Mouse (Mus musculus): Measurements from ENCODE around the gene Dlgap1.

The Dlgap1 gene

DNA sequence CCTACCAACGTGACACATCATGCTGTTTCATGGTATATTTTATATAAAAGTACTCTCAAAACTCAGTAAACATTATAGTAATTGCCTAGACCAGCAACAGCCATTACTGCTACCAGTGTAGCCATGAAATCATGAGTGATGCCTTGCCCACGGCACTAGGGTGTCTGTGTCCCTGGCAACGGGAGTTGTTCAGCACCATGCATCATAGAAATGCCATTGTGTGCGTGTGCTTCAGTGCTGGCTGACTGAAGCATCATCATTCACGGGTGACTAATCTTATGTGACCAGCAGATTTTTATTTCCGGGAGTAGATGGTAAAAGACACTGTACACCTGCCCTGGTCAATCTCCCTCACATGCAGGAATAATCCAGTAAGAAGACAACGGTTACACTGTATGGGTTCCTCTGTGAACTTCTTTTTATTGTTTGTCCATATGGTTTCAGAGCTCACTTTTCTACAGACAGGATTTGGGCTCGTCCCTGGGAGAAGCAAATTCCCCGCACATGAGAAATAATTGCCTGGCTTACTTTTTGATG is 203.7 kb downstream of the Dlgap1 start:
- DNase-seq (ENCODE audit: low read depth, low spot score): no peak

DNA sequence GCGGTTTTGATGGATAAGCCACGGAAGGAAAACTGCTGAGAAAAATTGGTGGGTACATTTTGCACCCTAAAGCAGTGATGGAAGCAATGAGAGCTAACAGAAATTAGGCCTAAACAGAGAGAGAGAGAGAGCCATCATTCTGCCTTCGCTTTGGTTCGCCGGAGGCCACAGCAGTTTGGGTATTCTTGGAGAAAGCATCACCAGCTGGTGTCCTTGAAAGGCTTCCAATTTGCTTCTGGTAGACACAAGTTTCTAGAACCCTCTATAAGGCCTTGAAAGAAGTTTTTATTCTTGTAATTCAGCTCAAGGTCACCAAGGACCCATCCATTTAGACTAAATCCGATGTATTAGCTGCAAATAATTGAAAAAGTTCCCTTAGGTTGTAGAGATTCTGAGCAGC is 205.0 kb downstream of the Dlgap1 start:
- DNase-seq (ENCODE audit: low read depth, low spot score): no peak

DNA sequence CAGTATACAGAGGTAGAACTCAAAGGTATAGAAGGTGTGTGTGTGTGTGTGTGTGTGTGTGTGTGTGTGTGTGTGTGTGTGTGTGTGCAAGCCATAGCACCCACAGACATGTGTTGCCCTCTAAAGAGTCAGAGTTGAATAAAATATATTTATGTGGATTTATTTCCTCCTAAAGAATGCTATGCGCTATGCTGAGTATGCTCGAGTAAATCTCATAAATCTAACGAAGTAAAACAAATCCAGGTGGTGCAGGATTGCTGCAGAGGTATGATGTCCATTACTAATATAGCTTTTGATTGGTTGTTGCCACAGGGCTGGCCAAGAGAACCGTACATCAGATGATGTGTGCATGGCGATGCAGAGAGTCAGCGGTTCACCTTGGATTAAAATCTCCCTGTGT is 222.4 kb downstream of the Dlgap1 start:
- DNase-seq (ENCODE audit: low read depth, low spot score): peak; percentile 25

DNA sequence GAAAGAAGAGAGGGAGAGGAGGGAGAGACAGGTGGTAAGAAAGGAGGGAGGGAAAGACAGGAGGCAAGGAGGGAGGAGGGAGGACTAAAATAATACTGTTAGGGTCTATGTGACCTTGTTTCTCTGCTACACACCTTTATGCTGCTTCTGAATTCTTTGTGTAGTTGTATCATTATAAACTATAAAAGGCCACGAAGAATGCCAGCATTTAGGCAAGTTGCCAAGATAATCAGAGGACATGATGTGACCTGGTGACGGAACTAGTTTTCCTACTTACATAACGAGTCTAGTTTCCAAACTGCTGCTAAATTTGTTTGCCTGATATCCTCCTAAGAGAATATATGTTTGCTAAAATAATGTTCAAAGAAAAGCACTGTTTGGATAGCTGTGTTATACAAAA is 254.0 kb downstream of the Dlgap1 start:
- no peak for DNase-seq (ENCODE audit: low read depth, low spot score)

DNA sequence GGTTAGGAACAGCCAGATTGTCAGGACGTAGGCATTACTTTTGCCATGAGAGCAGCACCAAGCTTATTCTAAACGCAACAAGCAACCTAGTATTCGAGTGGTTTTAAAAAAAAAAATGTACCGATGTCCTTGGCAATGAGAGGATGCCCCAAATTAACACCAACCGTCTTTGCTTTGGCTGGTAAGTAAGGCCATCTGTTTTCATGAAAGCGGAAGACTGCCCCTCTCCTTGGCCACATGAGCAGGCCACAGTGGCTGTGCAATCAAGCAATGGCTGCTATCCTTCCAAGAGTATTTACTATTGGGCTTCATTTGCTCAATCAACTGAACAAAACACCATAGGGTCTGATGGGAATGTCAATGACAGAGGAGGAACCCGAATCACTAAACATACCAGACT is 278.5 kb downstream of the Dlgap1 start:
- DNase-seq (ENCODE audit: low read depth, low spot score): no peak

DNA sequence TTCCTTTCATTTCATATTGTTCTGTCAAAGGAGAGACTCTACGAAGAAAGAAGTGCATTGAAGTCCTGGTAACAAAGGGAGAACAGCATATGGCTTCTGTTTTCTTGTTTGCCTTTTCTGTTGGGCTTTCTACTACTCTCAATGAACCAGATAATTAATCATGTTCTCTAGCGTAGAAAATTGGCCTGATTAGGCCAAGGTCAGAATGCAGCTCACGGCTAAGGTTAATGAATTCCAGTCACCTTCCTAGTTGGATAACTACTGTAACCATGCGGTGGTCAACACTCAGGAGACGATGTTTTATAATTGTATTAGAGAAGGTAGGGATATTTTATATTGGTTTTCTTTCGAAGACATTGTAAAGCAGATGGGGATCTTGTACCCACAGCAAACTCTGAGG is 279.4 kb downstream of the Dlgap1 start:
- no peak for DNase-seq (ENCODE audit: low read depth, low spot score)

DNA sequence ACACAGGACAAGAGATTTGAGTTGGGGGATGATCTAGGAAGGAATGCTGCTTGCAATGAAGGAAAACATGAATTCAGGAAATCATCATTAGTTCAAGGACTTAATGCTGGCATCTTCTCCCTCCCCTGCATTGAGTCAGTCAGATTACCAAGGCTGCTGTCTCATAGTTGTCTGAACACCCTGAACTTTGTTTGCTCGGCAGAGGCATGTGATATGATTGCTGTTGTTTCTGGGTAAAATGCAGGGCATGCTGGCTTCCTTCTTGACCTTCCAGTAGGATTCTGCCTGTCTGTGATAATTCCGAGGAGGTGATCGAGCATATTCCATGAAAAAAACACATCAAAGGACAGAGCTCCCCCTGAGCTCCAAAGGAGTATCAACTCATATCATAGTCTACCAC is 283.6 kb downstream of the Dlgap1 start:
- no peak for DNase-seq (ENCODE audit: low read depth, low spot score)

DNA sequence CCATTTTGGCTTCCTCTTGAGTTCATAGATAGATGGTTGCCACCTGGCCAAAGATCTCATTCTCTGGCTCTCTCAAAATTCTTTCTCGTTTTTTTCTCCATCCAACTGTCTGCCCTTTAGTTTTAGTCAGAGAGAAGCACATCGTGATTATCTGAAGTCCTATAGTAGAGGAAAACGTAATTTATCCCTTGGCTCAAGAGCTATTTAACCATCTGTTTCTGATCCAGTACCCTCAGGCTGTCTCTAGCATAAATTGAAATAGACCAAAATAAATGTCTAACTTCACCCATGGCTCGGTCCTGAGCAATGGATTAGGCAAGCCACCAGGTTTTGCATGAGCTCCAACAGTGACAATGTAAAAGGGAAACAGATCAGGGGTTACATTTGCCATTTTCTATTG is 287.5 kb downstream of the Dlgap1 start:
- no peak for DNase-seq (ENCODE audit: low read depth, low spot score)

DNA sequence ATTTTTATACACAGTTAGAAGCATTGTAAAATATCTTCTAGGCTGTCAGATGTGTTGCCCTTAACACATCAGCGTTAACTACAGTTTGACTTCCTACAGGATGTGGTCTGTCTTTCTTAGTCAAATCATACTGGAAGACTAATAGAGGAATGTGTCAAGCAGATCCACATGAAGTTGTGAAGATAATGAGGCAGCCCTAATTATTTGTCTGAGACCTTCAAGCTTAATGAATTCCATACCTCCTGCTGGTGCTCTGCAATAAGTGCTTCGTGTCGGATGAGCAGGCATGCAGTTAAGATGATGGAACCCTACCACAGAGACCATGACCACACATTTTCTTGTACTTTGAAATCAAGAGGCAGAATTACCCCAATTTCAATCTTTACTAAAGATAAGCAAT is 294.3 kb downstream of the Dlgap1 start:
- no peak for DNase-seq (ENCODE audit: low read depth, low spot score)

DNA sequence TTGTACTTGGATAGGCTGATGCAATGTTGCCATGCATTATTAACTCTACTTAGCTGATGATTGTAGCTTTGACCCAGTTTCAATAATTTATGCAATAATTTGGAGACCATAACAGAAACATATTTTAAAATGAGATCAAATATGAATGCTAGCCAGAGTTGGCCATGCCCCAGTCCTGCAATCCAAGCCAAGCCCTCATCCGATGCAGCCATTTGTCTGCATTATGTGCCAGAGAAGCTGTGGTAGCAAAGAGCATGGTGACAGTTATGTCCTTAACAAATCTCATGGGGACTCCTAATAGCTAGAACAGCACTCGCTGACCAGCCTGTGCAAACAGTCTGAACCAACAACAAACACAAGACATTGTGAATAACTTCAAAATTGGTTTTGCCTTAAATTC is 303.3 kb downstream of the Dlgap1 start:
- DNase-seq (ENCODE audit: low read depth, low spot score): no peak

DNA sequence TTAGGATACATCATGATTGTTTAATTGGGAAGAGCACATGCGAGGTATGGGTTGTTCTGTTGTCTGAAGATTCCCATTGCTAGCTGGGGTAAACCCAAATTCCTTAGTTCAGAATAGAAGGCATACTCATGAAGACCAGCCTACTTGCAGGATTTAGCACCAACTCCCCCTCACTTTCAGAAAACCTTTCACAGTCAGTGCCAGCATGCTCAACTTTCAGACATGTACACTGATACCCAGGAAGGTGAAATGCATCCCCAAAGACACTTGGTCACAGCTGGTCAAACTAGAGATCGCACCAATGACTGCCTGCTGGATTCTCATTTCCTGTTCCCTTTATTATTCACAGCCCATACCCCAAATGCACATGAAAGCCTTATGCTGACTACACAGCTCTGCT is 318.8 kb downstream of the Dlgap1 start:
- DNase-seq (ENCODE audit: low read depth, low spot score): no peak

DNA sequence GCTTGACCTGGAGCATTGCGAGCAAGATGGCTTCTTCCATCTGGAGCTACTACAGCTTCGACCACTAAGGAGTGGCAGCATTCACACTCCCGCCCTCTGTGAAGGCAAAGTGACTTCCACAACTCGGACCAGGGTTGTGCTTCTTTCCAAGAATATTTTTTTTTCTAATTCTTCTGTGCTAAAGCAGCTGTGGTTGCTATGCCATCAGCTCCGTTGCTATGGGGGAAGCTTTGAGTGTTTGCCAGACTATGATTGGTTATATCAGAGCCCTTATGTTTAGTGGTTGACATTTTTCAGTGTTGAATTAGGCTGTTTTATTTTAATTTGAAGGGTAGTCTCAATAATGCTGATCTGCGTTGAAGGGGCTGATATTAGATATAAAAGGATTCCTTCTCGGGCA is 325.2 kb downstream of the Dlgap1 start:
- DNase-seq (ENCODE audit: low read depth, low spot score): no peak

DNA sequence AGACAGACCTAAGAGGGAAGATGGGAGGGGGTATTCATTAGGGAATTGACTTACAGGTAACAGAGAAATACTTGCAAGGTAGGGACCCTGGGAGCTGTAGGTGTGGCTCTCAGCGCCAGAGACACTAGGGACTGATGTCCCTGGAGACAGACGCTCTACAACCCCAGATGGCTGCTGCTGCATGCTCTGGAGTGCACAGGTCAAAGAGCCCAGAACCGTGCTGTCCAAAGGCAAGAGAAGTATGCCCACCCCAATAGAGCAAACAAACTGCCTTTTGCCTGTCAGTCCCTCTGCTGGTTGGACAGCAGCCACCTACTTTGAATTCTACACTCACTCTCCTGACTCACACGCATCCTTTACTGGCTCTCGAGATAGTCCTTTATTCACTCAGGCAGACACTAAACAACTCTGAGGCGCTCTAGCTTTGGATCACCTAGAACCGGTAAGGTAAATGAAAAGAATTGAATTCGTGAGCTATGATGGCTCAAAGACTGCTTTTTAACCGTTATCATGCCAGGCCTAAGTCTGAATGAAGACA is 333.1 kb downstream of the Dlgap1 start:
- no peak for DNase-seq (ENCODE audit: low read depth, low spot score)

DNA sequence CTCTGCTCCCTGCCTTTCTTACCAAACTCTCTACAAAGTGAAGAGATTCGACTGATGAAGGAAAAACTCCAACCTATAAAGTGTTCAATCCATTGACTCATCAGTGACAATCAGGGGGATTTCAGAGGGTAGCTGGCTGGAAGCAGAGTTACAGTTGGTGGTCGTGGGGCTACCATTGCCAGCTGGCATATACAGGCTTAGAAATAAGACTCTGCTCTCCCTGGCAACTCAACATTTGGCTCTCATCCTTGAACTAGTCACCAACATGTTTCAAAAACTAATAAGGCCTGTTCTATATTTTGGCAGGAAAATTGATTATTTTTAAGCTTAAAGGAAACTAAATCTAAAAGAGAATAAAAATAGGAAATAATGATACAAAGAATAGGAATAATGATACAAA is 333.8 kb downstream of the Dlgap1 start:
- no peak for DNase-seq (ENCODE audit: low read depth, low spot score)

DNA sequence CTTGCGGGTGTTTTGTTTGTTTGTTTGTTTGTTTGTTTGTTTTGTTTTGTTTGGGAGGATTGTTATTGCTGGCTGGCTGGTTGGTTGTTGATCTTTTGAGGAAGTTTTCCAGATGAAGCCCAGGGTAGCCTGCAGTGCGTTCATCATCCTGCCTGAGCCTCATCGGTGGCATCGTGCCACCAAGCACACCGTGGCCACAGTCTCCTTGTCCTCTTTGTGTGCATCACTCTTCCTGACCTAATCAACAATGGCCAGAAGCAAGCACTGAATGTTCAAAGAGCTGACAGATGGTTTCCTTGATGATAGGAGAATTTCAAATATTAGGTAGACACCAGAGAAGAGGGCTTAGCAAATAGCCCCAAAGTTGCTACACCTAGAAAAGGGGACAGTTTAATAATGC is 336.1 kb downstream of the Dlgap1 start:
- DNase-seq (ENCODE audit: low read depth, low spot score): no peak

DNA sequence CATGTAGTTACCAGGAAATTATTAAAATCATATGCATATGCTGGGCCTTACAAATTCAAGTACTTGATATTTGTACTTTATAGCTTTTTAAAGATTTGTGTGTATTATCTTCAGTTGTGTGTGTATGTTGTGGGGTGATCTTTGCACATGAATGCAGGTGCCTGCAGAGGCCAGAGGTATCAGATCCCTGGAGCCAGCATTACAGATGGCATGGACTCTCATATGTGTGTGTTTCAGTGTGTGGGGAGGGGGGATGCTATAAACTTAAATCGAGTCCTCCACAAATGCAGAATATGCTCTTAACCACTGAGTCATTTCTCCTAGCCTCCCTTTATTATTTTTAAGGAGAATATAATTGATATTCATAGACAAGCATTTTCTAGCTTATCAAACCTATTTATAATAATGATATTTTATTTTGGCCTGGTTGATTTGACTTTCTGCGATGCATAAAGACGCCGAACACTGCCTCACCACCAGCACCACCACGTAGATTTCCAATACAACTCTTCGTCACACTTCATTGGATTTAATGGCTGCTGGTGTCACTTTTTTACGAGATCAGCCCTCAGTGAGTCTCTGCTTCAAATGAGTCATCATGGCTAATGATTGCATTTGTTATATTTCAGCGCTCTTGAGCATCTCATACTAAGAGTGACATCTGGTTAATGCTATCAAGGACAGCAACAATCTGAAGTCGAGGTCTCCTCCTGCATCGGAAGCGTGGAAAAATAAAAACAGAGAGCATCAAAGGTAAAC is 338.7 kb downstream of the Dlgap1 start:
- no peak for DNase-seq (ENCODE audit: low read depth, low spot score)

DNA sequence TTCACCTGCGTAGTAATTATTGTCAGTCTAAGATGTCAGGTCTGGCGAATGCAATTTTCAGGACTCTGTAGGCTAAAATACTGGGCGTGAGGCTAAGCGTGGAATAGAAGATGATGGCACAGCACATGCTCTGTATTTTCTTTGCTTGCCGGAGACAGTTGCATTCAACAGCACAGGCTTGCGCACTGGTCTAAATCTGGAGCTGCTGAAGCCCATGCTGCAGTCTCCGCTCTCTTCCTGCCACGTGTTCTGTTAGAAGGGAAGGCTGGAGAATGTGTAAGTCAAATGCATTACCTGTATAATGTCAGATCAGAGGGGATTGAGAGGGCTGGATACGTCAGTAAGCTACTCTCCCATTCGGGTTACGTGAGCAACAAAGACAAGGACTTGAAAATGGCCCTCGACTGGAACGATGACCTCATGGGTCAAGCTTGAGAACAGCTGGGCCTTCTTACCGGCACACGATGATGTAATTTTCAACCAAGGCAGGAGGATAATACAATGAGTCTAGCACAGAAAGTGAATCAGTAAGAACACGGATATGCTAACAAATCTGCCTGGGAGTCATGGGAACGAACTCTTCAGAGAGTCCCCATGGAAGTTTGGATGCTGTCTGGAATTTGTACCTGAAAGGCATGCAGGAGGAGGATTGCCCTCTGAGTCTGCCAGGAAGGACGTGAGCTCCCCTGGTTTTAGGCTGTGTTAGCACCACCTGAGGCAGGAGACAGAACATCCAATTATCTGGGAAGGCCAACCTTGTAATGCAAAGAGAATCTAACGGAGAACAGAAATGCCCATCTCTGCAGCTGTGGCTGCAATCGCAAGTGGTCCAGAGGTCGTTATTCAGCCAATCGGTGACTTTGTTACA is 339.7 kb downstream of the Dlgap1 start:
- DNase-seq (ENCODE audit: low read depth, low spot score): no peak

DNA sequence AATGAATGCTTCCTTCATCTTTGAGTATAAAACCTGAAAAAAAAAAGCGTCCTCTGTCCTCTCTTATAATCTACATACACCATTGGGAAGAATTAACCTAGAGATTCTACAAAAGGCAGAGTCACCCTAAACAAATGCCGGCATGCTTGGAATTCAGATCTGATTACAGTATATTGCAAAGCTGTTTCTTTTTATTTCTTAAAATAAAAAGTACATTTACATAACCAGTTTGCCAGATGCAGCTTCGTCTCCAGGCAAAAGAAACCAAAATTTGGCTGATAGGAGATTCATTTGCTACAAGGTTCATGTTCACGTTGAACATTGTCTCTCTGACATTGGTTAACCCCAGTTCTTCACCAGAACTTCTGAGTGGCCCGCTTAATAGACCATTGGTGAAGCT is 347.5 kb downstream of the Dlgap1 start:
- DNase-seq (ENCODE audit: low read depth, low spot score): no peak

DNA sequence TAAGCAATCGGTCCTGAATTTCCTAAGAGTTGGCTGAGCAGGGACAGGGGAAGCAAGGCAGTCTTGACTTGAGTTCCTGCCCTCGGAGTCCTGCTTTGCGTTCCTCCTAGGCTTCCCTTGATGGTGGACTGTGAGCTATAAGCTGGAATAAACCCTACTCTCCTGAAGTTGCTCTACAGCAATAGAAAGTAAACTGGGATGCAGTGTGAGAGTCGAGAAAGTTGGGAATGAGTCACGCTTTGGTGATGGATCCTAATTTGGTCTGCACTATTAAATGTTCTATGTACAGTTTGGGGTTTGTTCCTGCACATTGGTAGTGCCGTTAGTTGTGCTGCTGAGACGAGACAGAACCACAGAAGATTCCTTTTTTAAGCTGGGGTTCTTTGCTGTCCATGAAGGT is 348.9 kb downstream of the Dlgap1 start:
- no peak for DNase-seq (ENCODE audit: low read depth, low spot score)

DNA sequence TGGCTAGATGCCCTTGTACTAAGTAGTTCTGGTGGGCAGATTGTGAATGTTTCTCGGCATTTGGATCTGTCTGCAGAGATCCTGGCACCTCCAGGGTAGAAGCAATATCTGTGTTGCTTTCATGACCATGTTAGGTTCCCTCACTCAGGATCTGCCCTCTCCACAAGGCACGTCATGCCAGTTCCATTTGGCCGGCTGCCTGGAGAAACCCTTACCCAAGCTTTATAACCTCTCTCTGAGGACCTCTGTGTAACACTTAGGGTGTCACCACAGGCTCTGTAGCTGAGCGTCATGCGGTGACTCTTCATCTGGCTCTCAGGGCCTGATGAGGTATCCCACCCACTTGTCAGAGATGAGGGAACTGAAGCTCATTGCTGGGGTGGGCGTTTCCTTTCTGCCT is 353.1 kb downstream of the Dlgap1 start:
- no peak for DNase-seq (ENCODE audit: low read depth, low spot score)

DNA sequence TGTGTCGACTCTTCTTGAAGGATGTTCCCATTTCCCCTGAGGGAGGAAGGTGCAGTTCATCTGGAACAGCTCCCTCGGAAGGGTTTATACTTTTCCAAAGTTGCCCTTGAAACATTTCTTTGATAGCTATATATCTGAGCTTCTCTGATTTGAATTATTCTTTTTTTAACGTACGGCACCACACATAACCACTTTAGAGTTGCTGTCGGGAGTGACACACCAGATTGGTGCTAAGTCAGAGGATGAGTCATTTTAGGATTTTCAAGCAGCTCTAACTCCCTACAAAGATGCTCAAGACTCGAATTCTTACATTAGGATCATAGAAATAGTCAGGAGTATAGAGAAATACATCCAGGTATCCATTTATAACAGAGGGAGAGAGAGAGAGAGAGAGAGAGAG is 364.6 kb downstream of the Dlgap1 start:
- DNase-seq (ENCODE audit: low read depth, low spot score): no peak

DNA sequence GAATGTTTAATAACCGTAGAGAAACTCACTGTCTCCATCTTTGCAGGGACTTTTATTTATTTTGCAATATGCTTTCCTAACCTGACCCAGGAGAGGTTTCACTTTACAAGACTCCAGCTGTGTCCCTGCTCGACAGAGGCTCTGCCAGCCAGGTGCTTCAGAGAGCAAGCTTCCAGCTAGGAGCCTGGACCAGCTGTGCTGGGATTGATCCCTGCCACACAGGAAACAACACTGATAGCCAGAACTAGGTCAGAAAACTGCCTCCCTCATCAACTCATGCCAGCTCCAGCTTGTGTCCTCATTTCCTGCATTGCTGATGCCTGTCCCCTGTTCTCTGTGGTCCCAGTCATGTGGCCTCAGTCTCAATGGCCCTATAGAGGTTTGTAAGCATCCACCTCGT is 365.3 kb downstream of the Dlgap1 start:
- peak; percentile 53 for DNase-seq (ENCODE audit: low read depth, low spot score)

DNA sequence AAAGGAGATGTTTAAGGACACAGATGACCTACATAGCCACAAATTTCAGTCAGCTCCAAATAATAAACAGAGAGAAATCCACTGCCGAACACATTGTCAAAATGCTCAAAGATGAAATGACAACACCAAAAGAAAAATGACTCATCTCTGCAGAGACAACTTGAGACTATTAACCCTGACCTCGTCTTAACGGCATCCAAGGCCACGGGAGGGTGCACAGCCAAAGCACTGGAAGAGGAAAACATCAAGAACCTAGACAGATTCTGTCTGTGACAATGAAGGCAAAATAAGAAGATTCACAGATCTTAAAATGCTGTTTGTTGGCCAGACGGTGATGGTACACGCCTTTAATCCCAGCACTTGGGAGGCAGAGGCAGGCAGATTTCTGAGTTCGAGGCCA is 370.9 kb downstream of the Dlgap1 start:
- DNase-seq (ENCODE audit: low read depth, low spot score): no peak
